Mouse (Mus musculus): ENCODE data around the gene Abcc8.

DNA sequence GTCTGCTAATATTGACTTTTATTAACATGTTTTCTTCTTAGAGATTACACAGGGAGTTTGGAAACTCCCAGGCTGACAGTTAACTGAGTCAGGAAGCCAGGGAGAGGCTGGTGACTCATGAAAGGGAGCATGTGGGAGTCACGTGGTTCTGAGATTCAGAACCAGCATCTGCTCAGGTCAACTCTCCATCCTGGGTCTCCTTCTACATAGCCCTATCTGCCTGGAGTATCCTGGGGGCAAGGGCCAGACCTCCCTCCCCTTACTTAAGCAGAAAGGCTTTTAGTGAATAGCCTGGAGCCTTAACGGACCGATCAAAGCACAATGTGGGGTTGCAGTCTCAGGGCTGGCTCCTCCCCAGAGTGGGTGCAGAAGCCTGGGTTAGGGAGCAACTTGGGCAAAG is 48.6 kb downstream of the Abcc8 start:
- TF ChIP-seq POLR2A (IDR thresholded peaks at IDR 0.05; ENCODE audit: borderline replicate concordance, extremely low read depth, low read depth, low read length) = no peak
- no peak for TF ChIP-seq CTCF (IDR thresholded peaks at IDR 0.05; ENCODE audit: insufficient read depth, low read length)
